Mouse (Mus musculus): Measurements from ENCODE around the gene Tnfrsf4.

The Tnfrsf4 gene

DNA sequence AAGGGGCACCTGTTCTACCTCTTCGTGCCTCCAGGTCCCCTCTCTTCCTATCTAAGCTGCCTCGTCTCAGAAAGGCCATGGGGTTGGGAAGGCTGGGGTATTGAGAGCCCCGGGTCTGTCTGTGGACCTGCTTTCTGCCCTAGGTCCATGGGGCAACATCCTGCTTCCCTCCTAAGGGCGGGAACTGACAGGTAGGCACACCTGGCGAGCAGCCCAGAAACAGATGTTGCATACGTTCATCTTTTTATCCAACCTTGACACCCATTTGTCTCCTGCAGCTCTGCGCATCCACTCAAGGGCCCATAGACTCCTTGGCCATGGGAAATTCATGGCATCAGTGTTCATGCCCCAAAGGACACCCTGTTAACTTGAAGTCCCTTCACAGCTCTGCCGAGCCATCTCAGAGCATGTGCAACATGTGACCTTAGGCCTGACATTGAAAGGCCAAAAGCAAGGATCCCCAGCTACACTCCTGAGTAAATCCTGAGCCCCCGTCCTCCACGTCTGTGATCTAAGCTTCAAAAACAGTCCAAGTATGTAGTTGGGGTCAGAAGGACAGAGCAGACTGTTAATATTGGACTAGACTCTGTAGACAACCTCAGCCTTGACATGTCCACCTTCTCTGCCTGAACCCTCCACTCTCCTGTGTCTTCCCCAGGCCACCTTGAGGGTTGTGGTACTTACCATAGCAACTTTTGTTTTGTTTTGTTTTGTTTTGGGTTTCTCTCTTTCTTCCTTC is 51.7 kb downstream of the Tnfrsf4 start:
- no peak for DNase-seq (ENCODE audit: low read depth, low spot score)
